Mouse (Mus musculus) small intestine, adult 2 months (tissue): Measurements from ENCODE around the gene Srcin1.

ENCODE experiments used
- CTCF ChIP-seq: fragments of 200-500 bp; IDR thresholded peaks from 2 replicates; pipeline ENCODE4 v1.5.1; 2012; ENCODE audit warnings: low read depth, mild to moderate bottlenecking, control low read depth, inconsistent platforms, low read length, moderate library complexity, mixed read lengths; ENCODE audit not compliant: insufficient replicate concordance, insufficient read length; ENCODE audit errors: extremely low read depth
- POLR2A ChIP-seq: fragments of 200-500 bp; IDR thresholded peaks from 2 replicates; pipeline ENCODE4 v1.6.1; 2012; ENCODE audit warnings: low read depth, mild to moderate bottlenecking, control low read depth, inconsistent platforms, low read length, moderate library complexity

DNA sequence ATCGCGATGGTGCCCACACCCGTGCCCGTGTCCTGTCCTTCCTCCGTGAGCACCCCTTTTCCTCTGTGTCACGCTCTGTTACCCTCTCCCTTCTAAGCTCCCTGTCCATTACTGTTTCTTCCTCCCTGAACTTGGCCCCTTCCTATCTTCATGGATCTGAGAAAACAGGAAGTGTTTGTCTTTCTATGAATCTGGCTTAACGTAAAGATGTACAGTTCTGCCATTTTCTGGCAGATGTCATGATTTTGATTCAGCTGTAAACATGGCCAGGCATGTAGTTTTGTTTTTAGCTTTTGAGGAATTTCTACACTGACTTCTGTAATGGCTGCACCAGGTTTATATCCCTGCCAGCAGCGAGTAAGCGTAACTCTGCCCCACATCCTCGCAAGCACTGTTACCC is 96.9 kb downstream of the Srcin1 start:
- TF ChIP-seq CTCF (no peak), POLR2A (no peak)
